Mouse (Mus musculus) liver, postnatal 0 days (tissue): ENCODE results near the gene Tox4. TPM values are rescaled to one million over a fixed set of nuclear protein-coding genes. Genes with fewer than 3 reads are reported as not detected.
"Not testable (repeated sequence)": the region's sequence is repeated elsewhere in the genome, so short reads cannot be mapped to it uniquely, and the experiment has no call there.

Source experiments
- ATAC-seq: fragments of 200-750 bp; cut with Nextera tagmentation; 2 replicates; pipeline ENCODE4 v1.8.0; 2017; ENCODE audit warnings: mild to moderate bottlenecking, moderate library complexity
- DNase-seq: peaks from one replicate; pipeline ENCODE4 v3.0.0-alpha.2; 2016
- H3K27ac ChIP-seq: fragments of 300-500 bp; sonication (generic); 2 replicates; pipeline ENCODE4 v1.5.1; 2014; ENCODE audit warnings: antibody characterized with exemption, moderate library complexity, mild to moderate bottlenecking, low read depth
- H3K27me3 ChIP-seq: fragments of 300-500 bp; sonication (generic); 2 replicates; pipeline ENCODE4 v1.6.1; 2014; ENCODE audit warnings: low read length, control low read depth, mixed read lengths; ENCODE audit not compliant: insufficient read depth
- H3K36me3 ChIP-seq: fragments of 300-500 bp; sonication (generic); replicated peaks from 2 replicates; pipeline ENCODE4 v1.6.1; 2014; ENCODE audit warnings: mild to moderate bottlenecking, control low read depth, low read length, moderate library complexity, mixed read lengths; ENCODE audit not compliant: insufficient read depth
- H3K4me1 ChIP-seq: fragments of 300-500 bp; sonication (generic); 2 replicates; pipeline ENCODE4 v1.6.1; 2014; ENCODE audit warnings: antibody characterized with exemption, mild to moderate bottlenecking, control low read depth; ENCODE audit not compliant: insufficient read depth
- H3K4me2 ChIP-seq: fragments of 300-500 bp; sonication (generic); 2 replicates; pipeline ENCODE4 v1.6.1; 2014; ENCODE audit warnings: low read depth, mild to moderate bottlenecking, low read length, moderate library complexity, mixed read lengths
- H3K4me3 ChIP-seq: fragments of 300-500 bp; sonication (generic); 2 replicates; pipeline ENCODE4 v1.5.1; 2014; ENCODE audit warnings: low read depth, low read length
- H3K9ac ChIP-seq: fragments of 300-500 bp; sonication (generic); replicated peaks from 2 replicates; pipeline ENCODE4 v1.6.1; 2014; ENCODE audit warnings: mild to moderate bottlenecking, moderate library complexity
- H3K9me3 ChIP-seq: fragments of 300-500 bp; sonication (generic); 2 replicates; pipeline ENCODE4 v1.6.1; 2016; ENCODE audit warnings: mild to moderate bottlenecking, control low read depth, low read length, mixed read lengths
- CTCF ChIP-seq: sonication (generic); IDR thresholded peaks from 2 replicates; pipeline ENCODE4 v1.5.1; 2016; ENCODE audit warnings: antibody characterized with exemption, low read depth
- EP300 ChIP-seq: IDR thresholded peaks from 2 replicates; pipeline ENCODE4 v1.6.1; 2016; ENCODE audit warnings: antibody characterized with exemption, low read depth, mild to moderate bottlenecking
- WGBS: fragments of 180-500 bp; shearing (Covaris S2); extraction: QIAGEN DNeasy Blood & Tissue Kit; methylation state at CpG from one replicate; pipeline ENCODE4 v1.1.7; 2014; ENCODE audit not compliant: insufficient replicate concordance; 5-methylcytosine and 5-hydroxymethylcytosine counted together
- polyA plus RNA-seq: library from polyadenylated mRNA; unstranded; fragments of >200 nt; fragmentation: Nextera tagmentation; extraction: Ambion mirVana; gene quantifications from 2 replicates; pipeline ENCODE4 v1.2.1, GENCODE M21; 2015

The Tox4 gene
- polyA plus RNA-seq, 1 experiment from 2014 or later, result 13.4 TPM

- H3K27ac ChIP-seq, result no peak overlapping the region
- H3K4me3 ChIP-seq, result no peak overlapping the region
- H3K4me2 ChIP-seq, result no peak overlapping the region
- no peak for TF ChIP-seq EP300
- no peak for TF ChIP-seq CTCF
- ATAC-seq (no peak), DNase-seq (no peak)
- H3K9me3 ChIP-seq, result no peaks in the 10 kb centered on the region
- H3K27me3 ChIP-seq, result no peaks in the 10 kb centered on the region
- H3K4me1 ChIP-seq, result peaks cover 6% of the 10 kb centered on the region
- 87% methylated on average over 5 of the region's 5 CpGs for WGBS
- peaks cover 23% of the 10 kb centered on the region for H3K36me3 ChIP-seq
- H3K9ac ChIP-seq, result no peak overlapping the region
These were observed 4.7 kb downstream of the Tox4 start for GRCm38 (mm10) chr14:52283629-52284028.

- Histone ChIP-seq H3K9me3 (no peaks in the 10 kb centered on the region), H3K27me3 (no peaks in the 10 kb centered on the region), H3K4me2 (no peak overlapping the region), H3K36me3 (peaks cover 27% of the 10 kb centered on the region), H3K9ac (no peak overlapping the region), H3K27ac (no peak overlapping the region), H3K4me3 (no peak overlapping the region), H3K4me1 (peaks cover 6% of the 10 kb centered on the region)
- ATAC-seq (no peak), DNase-seq (no peak)
- 81% methylated on average over 3 of the region's 3 CpGs for WGBS
- no peak for TF ChIP-seq EP300
- TF ChIP-seq CTCF, result no peak
These were observed 5.2 kb downstream of the Tox4 start for GRCm38 (mm10) chr14:52284191-52284590.

GRCm38 (mm10) chr14:52295558-52296264 lies 16.8 kb downstream of the Tox4 start:
- TF ChIP-seq CTCF (peak; percentile 67), EP300 (no peak)
- ATAC-seq (no peak), DNase-seq (no peak)
- Histone ChIP-seq H3K27ac (no peak overlapping the region), H3K9me3 (no peaks in the 10 kb centered on the region), H3K36me3 (peaks cover 68% of the 10 kb centered on the region), H3K9ac (no peak overlapping the region), H3K27me3 (no peaks in the 10 kb centered on the region), H3K4me3 (no peak overlapping the region), H3K4me2 (no peak overlapping the region), H3K4me1 (no peaks in the 10 kb centered on the region)
- WGBS, result 70% methylated on average over 6 of the region's 6 CpGs

GRCm38 (mm10) chr14:52303517-52303916 lies 24.6 kb downstream of the Tox4 start:
- not testable (repeated sequence) for H3K9me3 ChIP-seq, H3K27ac ChIP-seq, H3K4me3 ChIP-seq, DNase-seq, H3K4me2 ChIP-seq, ATAC-seq, H3K27me3 ChIP-seq, H3K9ac ChIP-seq
- peaks cover 18% of the 10 kb centered on the region for H3K4me1 ChIP-seq
- 79% methylated on average over 3 of the region's 3 CpGs for WGBS
- H3K36me3 ChIP-seq, result peaks cover 18% of the 10 kb centered on the region

- ATAC-seq (peak; percentile 98), DNase-seq (peak; percentile 91)
- Histone ChIP-seq H3K9me3 (no peaks in the 10 kb centered on the region), H3K4me3 (peak within 1 kb of the TSS; percentile 79), H3K27me3 (no peaks in the 10 kb centered on the region), H3K27ac (peak within 1 kb of the TSS; percentile 86), H3K36me3 (peaks cover 8% of the 10 kb centered on the region), H3K4me1 (peaks cover 18% of the 10 kb centered on the region), H3K4me2 (peak within 1 kb of the TSS; percentile 80), H3K9ac (peak within 1 kb of the TSS; percentile 81)
- peak; percentile 29; the same call in 1 of the 2 replicates for TF ChIP-seq EP300
- TF ChIP-seq CTCF, result 0 out of 2 replicates have a peak, but pooled peaks have one; percentile 21
- under 1% methylated on average over 42 of the region's 46 CpGs for WGBS
These were observed 25.8 kb downstream of the Tox4 start, which contains the start of gene Mettl3 for GRCm38 (mm10) chr14:52304644-52305271. Mettl3 (minus strand) TSS chr14:52305128.

GRCm38 (mm10) chr14:52306100-52306499 lies 27.2 kb downstream of the Tox4 start:
- Histone ChIP-seq H3K9me3 (no peaks in the 10 kb centered on the region), H3K4me2 (peak overlapping the region; percentile 52; the same call in 1 of the 2 replicates), H3K36me3 (no peaks in the 10 kb centered on the region), H3K4me3 (no peak overlapping the region), H3K9ac (no peak overlapping the region), H3K27me3 (no peaks in the 10 kb centered on the region), H3K4me1 (peaks cover 18% of the 10 kb centered on the region), H3K27ac (peak overlapping the region; percentile 86; the same call in 1 of the 2 replicates)
- WGBS, result 70% methylated on average over 2 of the region's 2 CpGs
- no peak for TF ChIP-seq CTCF
- 0 out of 2 replicates have a peak, but pooled peaks have one; percentile 34 for TF ChIP-seq EP300
- no peak for DNase-seq
- ATAC-seq, result no peak
